Mouse (Mus musculus): ENCODE results near the gene Mllt10.

- TF ChIP-seq CTCF (IDR thresholded peaks at IDR 0.05; ENCODE audit: low read depth) (no peak), EP300 (IDR thresholded peaks at IDR 0.05; ENCODE audit: low read depth) (no peak)
Measured at GRCm38 (mm10) chr2:18057336-18058145, 2.5 kb downstream of the Mllt10 start.

All from liver, embryonic 14.5 days (tissue).